Mouse (Mus musculus): Measurements from ENCODE around the gene Shank2. TPM values are rescaled to one million over a fixed set of nuclear protein-coding genes. Genes with fewer than 3 reads are reported as not detected.

Gene Shank2
- polyA plus RNA-seq, 1 experiment from 2014 or later, result 0.60 TPM

DNA sequence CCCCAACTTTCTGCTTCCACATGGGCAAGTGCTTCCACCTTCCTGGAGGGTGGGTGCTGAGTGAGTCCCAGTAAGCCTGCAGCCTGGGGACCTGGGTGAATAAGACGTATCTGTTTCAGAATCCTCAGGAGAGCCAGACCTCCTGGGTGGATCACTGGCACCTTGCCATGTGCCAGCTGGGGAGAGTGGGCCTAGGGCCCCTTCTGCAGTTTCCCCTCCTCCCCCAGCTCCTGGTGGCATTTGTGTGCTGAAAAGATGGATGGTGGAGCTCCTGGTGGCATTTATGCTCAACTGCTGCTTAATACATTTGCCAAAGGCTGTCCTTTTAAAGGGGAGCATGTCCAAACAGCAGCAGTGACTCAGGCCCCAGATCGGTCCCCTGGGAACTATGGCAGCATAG, 364.4 kb downstream of the Shank2 start:
- no peak for ATAC-seq (ENCODE audit: insufficient number of reproducible peaks, insufficient read depth, low FRiP score, low TSS enrichment, low read depth)
- Histone ChIP-seq H3K4me2 (no peak overlapping the region), H3K27ac (no peak overlapping the region), H3K9me3 (no peaks in the 10 kb centered on the region), H3K36me3 (no peaks in the 10 kb centered on the region), H3K9ac (replicated peaks) (no peak overlapping the region), H3K27me3 (no peaks in the 10 kb centered on the region), H3K4me3 (replicated peaks) (no peak overlapping the region), H3K4me1 (replicated peaks) (no peaks in the 10 kb centered on the region)
- 63% methylated on average over 2 of the region's 2 CpGs for WGBS

GRCm38 (mm10) chr7:144373059-144373458, 371.3 kb downstream of the Shank2 start:
- no peaks in the 10 kb centered on the region for H3K36me3 ChIP-seq
- no peaks in the 10 kb centered on the region for H3K27me3 ChIP-seq
- H3K9ac ChIP-seq (replicated peaks), result no peak overlapping the region
- no peak for ATAC-seq (ENCODE audit: insufficient number of reproducible peaks, insufficient read depth, low FRiP score, low TSS enrichment, low read depth)
- 86% methylated on average over 8 of the region's 8 CpGs for WGBS
- no peak overlapping the region for H3K4me3 ChIP-seq (replicated peaks)
- H3K4me2 ChIP-seq, result no peak overlapping the region
- H3K9me3 ChIP-seq, result no peaks in the 10 kb centered on the region
- H3K27ac ChIP-seq, result no peak overlapping the region
- no peaks in the 10 kb centered on the region for H3K4me1 ChIP-seq (replicated peaks)

- Histone ChIP-seq H3K4me2 (no peak overlapping the region), H3K9ac (replicated peaks) (no peak overlapping the region), H3K9me3 (no peaks in the 10 kb centered on the region), H3K27ac (no peak overlapping the region), H3K4me1 (replicated peaks) (no peaks in the 10 kb centered on the region), H3K27me3 (no peaks in the 10 kb centered on the region), H3K36me3 (no peaks in the 10 kb centered on the region), H3K4me3 (replicated peaks) (no peak overlapping the region)
- 79% methylated on average over 2 of the region's 2 CpGs for WGBS
- ATAC-seq (ENCODE audit: insufficient number of reproducible peaks, insufficient read depth, low FRiP score, low TSS enrichment, low read depth), result no peak
Observed at GRCm38 (mm10) chr7:144375483-144375882, 373.8 kb downstream of the Shank2 start.

DNA sequence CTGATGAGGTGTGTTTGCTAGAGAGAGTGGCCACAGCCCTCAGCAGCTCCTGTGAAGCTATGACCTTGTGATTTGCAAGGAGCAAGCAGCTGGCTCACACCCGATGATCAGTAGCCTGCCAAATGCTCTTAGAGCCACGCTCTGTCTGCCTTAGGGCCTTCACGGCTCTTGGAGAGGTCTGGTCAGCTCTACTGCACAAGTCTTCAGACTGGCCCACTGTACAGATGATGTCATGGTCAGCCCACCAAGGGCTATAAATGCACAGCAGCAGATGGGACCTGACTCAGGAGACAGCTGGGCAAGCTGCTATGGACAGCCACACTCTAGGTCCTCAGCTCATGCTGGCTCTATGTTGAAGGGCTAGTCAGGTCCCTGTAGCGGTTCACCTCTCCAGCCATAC, 376.5 kb downstream of the Shank2 start:
- Histone ChIP-seq H3K27ac (no peak overlapping the region), H3K9ac (replicated peaks) (no peak overlapping the region), H3K4me2 (no peak overlapping the region), H3K36me3 (no peaks in the 10 kb centered on the region), H3K27me3 (no peaks in the 10 kb centered on the region), H3K4me1 (replicated peaks) (no peaks in the 10 kb centered on the region), H3K9me3 (no peaks in the 10 kb centered on the region), H3K4me3 (replicated peaks) (no peak overlapping the region)
- 68% methylated on average over 4 of the region's 4 CpGs for WGBS
- ATAC-seq (ENCODE audit: insufficient number of reproducible peaks, insufficient read depth, low FRiP score, low TSS enrichment, low read depth), result no peak

DNA sequence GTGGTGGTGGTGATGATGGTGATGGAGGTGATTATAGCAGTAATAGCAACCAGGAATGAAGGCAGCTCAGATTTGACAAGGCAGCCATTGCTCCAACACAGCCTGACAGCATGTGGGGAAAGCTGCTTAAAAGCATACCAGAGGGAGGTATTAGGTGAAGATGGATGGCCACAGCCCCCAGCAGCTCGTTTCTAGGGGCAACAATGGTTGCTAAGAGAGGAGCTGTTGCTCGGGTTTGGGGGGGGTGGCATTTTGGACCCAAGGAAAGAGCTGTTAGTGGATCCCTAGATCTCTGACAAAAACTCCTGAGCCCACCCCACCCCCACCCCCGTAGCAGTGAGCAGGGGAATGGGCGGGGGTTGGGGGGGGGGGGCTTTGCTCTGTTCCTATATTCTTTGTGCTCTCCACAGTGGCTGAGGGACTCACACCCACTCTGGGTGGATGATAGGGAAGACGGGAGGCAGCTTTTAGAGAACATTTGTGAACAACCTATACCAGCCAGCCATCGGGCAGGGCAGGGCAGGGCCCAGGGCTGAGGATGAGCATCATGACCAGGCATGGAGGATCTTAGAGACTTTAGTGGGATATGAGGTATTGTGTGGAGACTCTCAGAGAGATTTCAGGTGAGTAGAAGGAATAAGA, 377.6 kb downstream of the Shank2 start:
- ATAC-seq (ENCODE audit: insufficient number of reproducible peaks, insufficient read depth, low FRiP score, low TSS enrichment, low read depth), result no peak
- Histone ChIP-seq H3K9ac (replicated peaks) (no peak overlapping the region), H3K27me3 (no peaks in the 10 kb centered on the region), H3K9me3 (no peaks in the 10 kb centered on the region), H3K4me3 (replicated peaks) (no peak overlapping the region), H3K27ac (no peak overlapping the region), H3K36me3 (no peaks in the 10 kb centered on the region), H3K4me2 (no peak overlapping the region), H3K4me1 (replicated peaks) (no peaks in the 10 kb centered on the region)
- 61% methylated on average over 6 of the region's 6 CpGs for WGBS

GRCm38 (mm10) chr7:144381588-144381987, 379.9 kb downstream of the Shank2 start:
- Histone ChIP-seq H3K4me1 (replicated peaks) (no peaks in the 10 kb centered on the region), H3K4me3 (replicated peaks) (no peak overlapping the region), H3K27ac (no peak overlapping the region), H3K36me3 (no peaks in the 10 kb centered on the region), H3K9me3 (no peaks in the 10 kb centered on the region), H3K4me2 (no peak overlapping the region), H3K9ac (replicated peaks) (no peak overlapping the region), H3K27me3 (no peaks in the 10 kb centered on the region)
- ATAC-seq (ENCODE audit: insufficient number of reproducible peaks, insufficient read depth, low FRiP score, low TSS enrichment, low read depth), result no peak
- WGBS, result 79% methylated on average over 10 of the region's 10 CpGs

DNA sequence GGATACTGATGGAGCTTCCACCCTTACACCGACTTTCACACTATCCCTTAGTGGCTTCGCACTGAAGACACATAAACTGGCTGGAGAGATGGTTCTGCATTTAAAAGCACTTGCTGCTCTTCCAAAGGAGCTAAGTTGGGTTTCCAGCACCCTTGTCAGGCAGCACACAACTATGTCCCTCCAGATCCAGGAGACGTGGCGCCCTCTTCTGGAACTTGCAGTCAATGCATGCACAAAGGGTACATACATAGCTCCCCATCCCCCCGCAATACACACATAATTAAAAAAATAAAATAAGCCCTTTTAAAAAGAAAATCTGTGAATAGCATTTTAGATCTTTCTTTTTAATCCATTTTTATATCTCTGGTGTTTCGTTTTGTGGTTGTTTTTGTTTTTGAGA, 385.8 kb downstream of the Shank2 start:
- Histone ChIP-seq H3K36me3 (no peaks in the 10 kb centered on the region), H3K27ac (no peak overlapping the region), H3K27me3 (no peaks in the 10 kb centered on the region), H3K9me3 (no peaks in the 10 kb centered on the region), H3K9ac (replicated peaks) (no peak overlapping the region), H3K4me1 (replicated peaks) (no peaks in the 10 kb centered on the region), H3K4me2 (no peak overlapping the region), H3K4me3 (replicated peaks) (no peak overlapping the region)
- 94% methylated on average over 6 of the region's 6 CpGs for WGBS
- ATAC-seq (ENCODE audit: insufficient number of reproducible peaks, insufficient read depth, low FRiP score, low TSS enrichment, low read depth), result no peak

DNA sequence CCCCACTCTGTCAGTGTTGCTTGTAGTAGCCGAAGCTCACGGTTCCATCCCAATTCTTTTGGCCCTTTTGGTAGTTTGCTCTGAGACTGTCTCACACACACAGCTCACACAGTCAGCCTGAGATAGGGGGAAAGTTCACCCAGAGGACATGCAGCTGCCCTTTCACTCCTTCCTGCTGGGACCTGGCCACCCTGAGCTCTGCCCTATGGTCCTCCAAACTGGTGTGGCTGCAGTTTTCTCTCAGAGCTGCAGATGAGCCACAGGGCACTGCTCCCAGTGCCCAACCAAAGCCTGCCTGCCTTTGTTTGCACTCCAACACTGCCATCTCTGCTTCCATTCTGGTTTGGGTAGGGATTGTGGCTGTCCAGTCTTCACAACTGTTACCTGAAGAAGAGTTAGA, 388.0 kb downstream of the Shank2 start:
- Histone ChIP-seq H3K27me3 (no peaks in the 10 kb centered on the region), H3K4me2 (no peak overlapping the region), H3K4me3 (replicated peaks) (no peak overlapping the region), H3K9me3 (no peaks in the 10 kb centered on the region), H3K36me3 (no peaks in the 10 kb centered on the region), H3K27ac (no peak overlapping the region), H3K9ac (replicated peaks) (no peak overlapping the region), H3K4me1 (replicated peaks) (no peaks in the 10 kb centered on the region)
- ATAC-seq (ENCODE audit: insufficient number of reproducible peaks, insufficient read depth, low FRiP score, low TSS enrichment, low read depth), result no peak
- WGBS, result 93% methylated on average over 2 of the region's 2 CpGs

DNA sequence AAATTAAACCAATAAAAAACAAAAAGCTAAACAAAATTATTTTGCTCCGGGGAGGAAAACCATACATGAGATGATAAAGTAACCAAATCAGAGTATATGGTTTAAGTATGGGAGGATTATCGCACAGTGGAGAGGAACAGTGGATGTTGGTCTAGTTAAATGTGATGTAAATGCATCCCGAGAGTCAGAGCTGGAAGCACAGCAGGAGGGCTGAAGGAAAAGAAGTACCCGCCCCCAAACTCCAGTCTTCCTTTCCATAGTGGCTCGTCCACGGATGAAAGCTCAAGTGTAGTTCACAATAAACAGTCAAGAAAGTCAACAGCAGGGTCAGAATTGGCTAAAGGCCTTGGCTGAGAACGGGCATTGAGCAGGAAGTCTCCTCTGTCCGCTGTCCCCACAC, 388.9 kb downstream of the Shank2 start:
- H3K4me1 ChIP-seq (replicated peaks), result no peaks in the 10 kb centered on the region
- H3K27ac ChIP-seq, result no peak overlapping the region
- H3K9ac ChIP-seq (replicated peaks), result no peak overlapping the region
- WGBS, result 62% methylated on average over 8 of the region's 8 CpGs
- H3K4me3 ChIP-seq (replicated peaks), result no peak overlapping the region
- H3K4me2 ChIP-seq, result no peak overlapping the region
- ATAC-seq (ENCODE audit: insufficient number of reproducible peaks, insufficient read depth, low FRiP score, low TSS enrichment, low read depth), result no peak
- H3K36me3 ChIP-seq, result no peaks in the 10 kb centered on the region
- H3K27me3 ChIP-seq, result no peaks in the 10 kb centered on the region
- no peaks in the 10 kb centered on the region for H3K9me3 ChIP-seq

DNA sequence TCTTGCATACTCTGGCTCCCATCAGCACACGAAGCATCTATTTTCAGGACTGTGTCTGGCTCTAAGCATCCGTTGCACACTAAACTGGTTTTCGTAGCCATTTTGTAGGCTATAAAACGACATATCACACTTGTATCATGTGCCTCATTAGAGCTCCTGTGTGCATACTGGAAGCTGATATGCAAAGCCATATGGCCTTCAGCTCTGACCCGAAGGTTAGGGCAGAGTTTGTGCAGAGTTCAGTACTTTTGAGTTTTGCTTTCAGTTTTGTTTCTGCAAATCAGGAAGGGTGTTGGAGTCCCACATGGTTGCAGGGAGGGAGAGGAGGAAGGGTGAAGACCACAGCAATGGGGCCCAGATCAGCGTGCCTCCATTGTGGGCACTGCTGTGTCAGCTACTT, 390.0 kb downstream of the Shank2 start:
- no peaks in the 10 kb centered on the region for H3K27me3 ChIP-seq
- H3K4me3 ChIP-seq (replicated peaks), result no peak overlapping the region
- H3K36me3 ChIP-seq, result no peaks in the 10 kb centered on the region
- H3K9me3 ChIP-seq, result no peaks in the 10 kb centered on the region
- no peak overlapping the region for H3K9ac ChIP-seq (replicated peaks)
- ATAC-seq (ENCODE audit: insufficient number of reproducible peaks, insufficient read depth, low FRiP score, low TSS enrichment, low read depth), result no peak
- WGBS, result 66% methylated on average over 6 of the region's 6 CpGs
- H3K4me1 ChIP-seq (replicated peaks), result no peaks in the 10 kb centered on the region
- H3K27ac ChIP-seq, result no peak overlapping the region
- no peak overlapping the region for H3K4me2 ChIP-seq

GRCm38 (mm10) chr7:144402492-144402891, 400.8 kb downstream of the Shank2 start:
- Histone ChIP-seq H3K36me3 (no peaks in the 10 kb centered on the region), H3K9me3 (no peaks in the 10 kb centered on the region), H3K4me2 (no peak overlapping the region), H3K9ac (replicated peaks) (no peak overlapping the region), H3K4me3 (replicated peaks) (no peak overlapping the region), H3K27ac (no peak overlapping the region), H3K27me3 (no peaks in the 10 kb centered on the region), H3K4me1 (replicated peaks) (peaks cover 5% of the 10 kb centered on the region; the same call in 1 of the 2 replicates)
- no peak for ATAC-seq (ENCODE audit: insufficient number of reproducible peaks, insufficient read depth, low FRiP score, low TSS enrichment, low read depth)
- WGBS, result 78% methylated on average over 4 of the region's 4 CpGs

- ATAC-seq (ENCODE audit: insufficient number of reproducible peaks, insufficient read depth, low FRiP score, low TSS enrichment, low read depth), result no peak
- Histone ChIP-seq H3K9ac (replicated peaks) (no peak overlapping the region), H3K36me3 (no peaks in the 10 kb centered on the region), H3K4me3 (replicated peaks) (no peak overlapping the region), H3K4me2 (no peak overlapping the region), H3K27me3 (no peaks in the 10 kb centered on the region), H3K4me1 (replicated peaks) (peaks cover 18% of the 10 kb centered on the region), H3K27ac (peak overlapping the region; percentile 62; the same call in 1 of the 2 replicates), H3K9me3 (no peaks in the 10 kb centered on the region)
- 46% methylated on average over 4 of the region's 4 CpGs for WGBS
Observed at GRCm38 (mm10) chr7:144407675-144408074, 405.9 kb downstream of the Shank2 start.
